Mouse (Mus musculus): ENCODE measurements at regions not wholly inside any gene's neighbourhood (a gene's known extent, or its start where the extent isn't known, plus 50 kb on each side); places are given as distances from the start of the nearest gene placed in this dataset.

DNA sequence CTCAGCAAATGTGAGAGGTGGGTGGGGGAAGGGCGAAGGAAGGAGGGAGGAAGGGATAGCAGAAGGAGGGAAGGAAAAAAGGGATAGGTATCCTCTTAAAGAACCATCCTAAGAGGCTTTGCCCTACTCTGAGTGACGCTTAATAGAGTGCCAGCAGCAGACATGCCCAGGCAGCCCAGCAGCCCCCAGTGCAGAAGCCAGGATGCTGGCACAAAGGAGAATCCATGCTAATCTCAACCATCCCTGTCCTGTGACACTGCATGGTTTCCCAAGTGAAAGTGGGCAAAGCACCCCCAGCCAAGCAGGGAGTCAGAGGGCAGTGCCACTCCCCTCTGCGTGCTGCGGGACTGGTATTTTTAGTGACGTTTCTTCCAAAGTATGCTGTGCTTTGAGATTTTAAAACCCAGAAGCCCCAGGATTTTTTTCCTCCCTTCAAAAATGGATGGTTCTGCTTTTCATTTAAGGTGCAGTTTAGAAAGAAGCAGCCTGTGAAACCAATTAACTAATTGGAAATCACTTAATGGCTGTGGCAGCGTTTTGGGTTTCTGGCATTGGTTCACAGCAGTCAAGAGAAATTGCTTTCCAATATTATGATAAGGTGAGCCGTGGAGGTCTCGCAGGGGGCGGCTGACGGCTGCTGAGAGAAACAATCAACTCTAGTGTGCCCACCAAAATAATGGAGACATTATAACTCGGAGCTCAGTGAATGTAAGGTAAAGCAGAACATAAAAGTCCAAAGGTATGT is 141.2 kb upstream of the Noct start:
- Histone ChIP-seq H3K4me3 (no peak overlapping the region), H3K4me1 (peaks cover 11% of the 10 kb centered on the region; the same call in 1 of the 2 replicates), H3K4me2 (no peak overlapping the region), H3K9ac (no peak overlapping the region), H3K27ac (no peak overlapping the region), H3K36me3 (no peaks in the 10 kb centered on the region), H3K27me3 (no peaks in the 10 kb centered on the region), H3K9me3 (no peaks in the 10 kb centered on the region)
- WGBS, result 78% methylated on average over 11 of the region's 11 CpGs
- no peak for ATAC-seq (ENCODE audit: borderline replicate concordance, extremely low read depth, low FRiP score, low TSS enrichment)

DNA sequence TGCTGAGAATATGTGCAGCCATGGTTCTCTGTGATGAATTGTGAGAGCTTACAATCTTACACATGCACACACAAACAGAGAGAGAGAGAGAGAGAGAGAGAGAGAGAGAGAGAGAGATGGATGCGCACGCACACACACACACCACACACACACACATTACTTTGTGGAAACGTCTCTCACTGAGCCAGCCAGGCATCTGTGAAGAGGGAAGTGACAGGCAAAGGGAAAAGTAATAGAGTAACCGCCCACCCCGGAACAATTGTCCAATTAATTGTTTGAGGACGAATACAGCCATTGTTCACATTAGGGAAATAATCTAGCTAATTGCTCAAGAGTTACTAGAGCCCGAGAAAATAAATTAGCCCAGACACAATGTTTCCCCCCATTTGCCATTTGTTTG is 140.7 kb upstream of the Noct start:
- WGBS, result 67% methylated on average over 7 of the region's 7 CpGs

DNA sequence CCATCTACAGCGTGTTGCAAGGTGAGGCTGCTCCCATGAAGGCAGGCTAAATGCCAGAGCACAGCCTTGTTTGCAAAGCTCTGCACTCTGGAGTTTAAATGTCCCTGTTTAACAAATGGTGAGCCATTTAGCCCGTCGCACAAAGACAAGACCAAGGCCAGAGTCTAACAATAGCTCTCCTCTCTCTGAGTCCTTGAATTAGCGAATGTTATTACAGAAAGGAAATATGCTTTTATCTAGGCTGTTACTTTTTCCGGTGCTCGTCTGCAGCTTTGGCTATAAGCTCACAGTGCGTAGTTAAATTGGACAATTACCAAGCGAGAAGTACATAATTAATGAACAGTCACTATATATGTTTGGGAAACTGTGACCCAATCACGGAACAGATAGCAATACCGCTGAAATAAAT is 137.8 kb upstream of the Noct start:
- no peaks in the 10 kb centered on the region for H3K36me3 ChIP-seq
- ATAC-seq (ENCODE audit: borderline replicate concordance, extremely low read depth, low FRiP score, low TSS enrichment), result no peak
- no peak overlapping the region for H3K4me2 ChIP-seq
- H3K9ac ChIP-seq, result no peak overlapping the region
- no peak overlapping the region for H3K4me3 ChIP-seq
- H3K4me1 ChIP-seq, result peaks cover 3% of the 10 kb centered on the region; the same call in 1 of the 2 replicates
- H3K27ac ChIP-seq, result peak overlapping the region; percentile 21
- 28% methylated on average over 10 of the region's 10 CpGs for WGBS
- H3K27me3 ChIP-seq, result no peaks in the 10 kb centered on the region
- no peaks in the 10 kb centered on the region for H3K9me3 ChIP-seq

More for the DNA sequence above, 140.7 kb upstream of the Noct start:
- Histone ChIP-seq H3K4me3 (no peak overlapping the region), H3K27ac (no peak overlapping the region), H3K9ac (no peak overlapping the region), H3K27me3 (no peaks in the 10 kb centered on the region), H3K9me3 (no peaks in the 10 kb centered on the region), H3K36me3 (no peaks in the 10 kb centered on the region), H3K4me1 (peaks cover 11% of the 10 kb centered on the region; the same call in 1 of the 2 replicates), H3K4me2 (no peak overlapping the region)
- no peak for ATAC-seq (ENCODE audit: borderline replicate concordance, extremely low read depth, low FRiP score, low TSS enrichment)

DNA sequence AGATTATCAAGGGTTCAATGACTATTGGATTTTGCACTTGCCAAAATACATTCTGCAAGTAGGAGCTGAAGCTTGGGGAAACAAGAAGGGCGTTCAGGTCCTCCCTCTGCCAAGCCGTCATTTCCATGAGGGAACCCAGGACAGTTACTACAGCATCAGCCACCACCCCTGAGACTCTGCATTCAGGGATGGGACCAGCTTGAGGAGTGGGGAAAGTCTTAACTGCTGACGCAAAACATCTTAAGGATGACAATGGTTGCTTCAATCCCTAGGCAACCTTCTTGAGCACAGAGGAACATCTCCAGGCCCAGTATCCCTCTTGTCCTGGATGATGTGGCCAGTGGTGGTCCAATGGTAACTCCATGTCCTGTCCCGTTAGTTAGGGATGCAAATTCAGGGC is 137.2 kb upstream of the Noct start:
- Histone ChIP-seq H3K4me1 (peaks cover 3% of the 10 kb centered on the region; the same call in 1 of the 2 replicates), H3K4me3 (no peak overlapping the region), H3K36me3 (no peaks in the 10 kb centered on the region), H3K27ac (no peak overlapping the region), H3K27me3 (no peaks in the 10 kb centered on the region), H3K4me2 (no peak overlapping the region), H3K9ac (no peak overlapping the region), H3K9me3 (no peaks in the 10 kb centered on the region)
- ATAC-seq (ENCODE audit: borderline replicate concordance, extremely low read depth, low FRiP score, low TSS enrichment), result no peak
- 83% methylated on average over 4 of the region's 4 CpGs for WGBS

DNA sequence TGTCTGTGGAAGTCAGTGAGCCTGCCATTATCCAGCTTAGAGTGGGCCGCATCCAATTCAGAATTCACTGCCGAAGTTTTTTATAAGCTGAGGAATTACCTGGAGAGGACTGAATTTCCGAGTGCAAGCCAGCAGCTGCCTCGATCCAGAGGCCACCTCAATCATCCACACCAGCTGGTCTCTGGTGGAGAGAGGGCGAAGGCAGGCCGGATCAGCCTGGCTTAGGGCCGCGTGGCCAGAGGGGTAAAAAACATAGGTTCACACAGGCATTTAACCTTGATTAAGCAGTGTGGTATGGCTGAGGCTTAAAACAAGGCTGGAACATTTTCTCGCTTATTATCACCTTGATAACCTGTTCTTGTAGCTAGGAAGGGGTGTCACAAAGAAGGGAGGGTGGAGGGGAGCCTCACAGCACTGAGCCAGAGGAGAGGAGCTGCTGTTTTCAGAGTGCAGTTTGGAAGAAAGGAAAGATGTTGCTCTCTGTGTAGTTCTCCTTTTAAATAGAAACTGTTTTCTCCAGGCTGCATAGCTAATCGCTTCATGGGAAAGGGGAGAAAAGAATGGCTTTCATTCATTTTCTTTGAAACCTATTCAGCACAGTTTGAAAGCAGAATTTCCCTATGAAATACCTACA is 135.1 kb upstream of the Noct start:
- Histone ChIP-seq H3K9ac (no peak overlapping the region), H3K4me3 (no peak overlapping the region), H3K36me3 (no peaks in the 10 kb centered on the region), H3K9me3 (no peaks in the 10 kb centered on the region), H3K4me1 (peaks cover 11% of the 10 kb centered on the region), H3K27me3 (no peaks in the 10 kb centered on the region), H3K27ac (no peak overlapping the region), H3K4me2 (no peak overlapping the region)
- ATAC-seq (ENCODE audit: borderline replicate concordance, extremely low read depth, low FRiP score, low TSS enrichment), result no peak
- 82% methylated on average over 10 of the region's 10 CpGs for WGBS

GRCm38 (mm10) chr3:51091478-51091877 is 132.8 kb upstream of the Noct start:
- H3K4me3 ChIP-seq, result no peak overlapping the region
- no peaks in the 10 kb centered on the region for H3K36me3 ChIP-seq
- no peaks in the 10 kb centered on the region for H3K27me3 ChIP-seq
- no peaks in the 10 kb centered on the region for H3K9me3 ChIP-seq
- 46% methylated on average over 4 of the region's 4 CpGs for WGBS
- no peak overlapping the region for H3K9ac ChIP-seq
- no peak for ATAC-seq (ENCODE audit: borderline replicate concordance, extremely low read depth, low FRiP score, low TSS enrichment)
- no peak overlapping the region for H3K27ac ChIP-seq
- peaks cover 14% of the 10 kb centered on the region for H3K4me1 ChIP-seq
- H3K4me2 ChIP-seq, result no peak overlapping the region

GRCm38 (mm10) chr3:51092079-51093028 is 131.9 kb upstream of the Noct start:
- Histone ChIP-seq H3K36me3 (no peaks in the 10 kb centered on the region), H3K27me3 (no peaks in the 10 kb centered on the region), H3K9ac (no peak overlapping the region), H3K4me1 (peaks cover 16% of the 10 kb centered on the region), H3K4me3 (no peak overlapping the region), H3K9me3 (no peaks in the 10 kb centered on the region), H3K4me2 (no peak overlapping the region), H3K27ac (no peak overlapping the region)
- WGBS, result 38% methylated on average over 12 of the region's 12 CpGs
- peak; percentile 52; the same call in 1 of the 2 replicates for ATAC-seq (ENCODE audit: borderline replicate concordance, extremely low read depth, low FRiP score, low TSS enrichment)

- Histone ChIP-seq H3K9ac (no peak overlapping the region), H3K36me3 (no peaks in the 10 kb centered on the region), H3K27ac (no peak overlapping the region), H3K4me1 (peaks cover 16% of the 10 kb centered on the region), H3K9me3 (no peaks in the 10 kb centered on the region), H3K27me3 (no peaks in the 10 kb centered on the region), H3K4me3 (no peak overlapping the region), H3K4me2 (peak overlapping the region; percentile 19; the same call in 1 of the 2 replicates)
- WGBS, result 24% methylated on average over 14 of the region's 14 CpGs
- no peak for ATAC-seq (ENCODE audit: borderline replicate concordance, extremely low read depth, low FRiP score, low TSS enrichment)
These were observed 128.3 kb upstream of the Noct start for GRCm38 (mm10) chr3:51095847-51096447.

DNA sequence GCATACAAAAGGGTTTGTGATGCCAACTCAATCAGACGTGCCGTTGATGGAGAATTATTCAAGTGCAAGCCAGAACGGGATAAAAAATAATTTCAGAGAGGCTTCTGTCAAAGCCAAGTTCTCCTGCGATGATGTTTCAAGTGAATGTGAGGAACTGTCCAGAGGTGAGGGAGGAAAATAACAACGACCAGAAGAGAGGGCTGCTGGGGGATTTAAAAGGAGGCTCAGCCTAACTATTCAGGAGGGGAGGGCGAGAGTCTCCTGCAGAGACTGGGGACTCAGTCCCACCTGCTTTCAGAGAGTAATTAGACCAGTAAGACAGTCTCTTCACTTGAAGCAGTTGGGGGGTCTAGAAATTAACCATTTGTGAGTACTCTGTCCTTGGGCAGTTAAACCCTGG is 127.7 kb upstream of the Noct start:
- 23% methylated on average over 6 of the region's 6 CpGs for WGBS
- ATAC-seq (ENCODE audit: borderline replicate concordance, extremely low read depth, low FRiP score, low TSS enrichment), result no peak
- H3K4me1 ChIP-seq, result peaks cover 16% of the 10 kb centered on the region
- H3K4me3 ChIP-seq, result no peak overlapping the region
- H3K27ac ChIP-seq, result no peak overlapping the region
- H3K4me2 ChIP-seq, result no peak overlapping the region
- no peaks in the 10 kb centered on the region for H3K27me3 ChIP-seq
- H3K9me3 ChIP-seq, result no peaks in the 10 kb centered on the region
- H3K36me3 ChIP-seq, result no peaks in the 10 kb centered on the region
- H3K9ac ChIP-seq, result no peak overlapping the region

DNA sequence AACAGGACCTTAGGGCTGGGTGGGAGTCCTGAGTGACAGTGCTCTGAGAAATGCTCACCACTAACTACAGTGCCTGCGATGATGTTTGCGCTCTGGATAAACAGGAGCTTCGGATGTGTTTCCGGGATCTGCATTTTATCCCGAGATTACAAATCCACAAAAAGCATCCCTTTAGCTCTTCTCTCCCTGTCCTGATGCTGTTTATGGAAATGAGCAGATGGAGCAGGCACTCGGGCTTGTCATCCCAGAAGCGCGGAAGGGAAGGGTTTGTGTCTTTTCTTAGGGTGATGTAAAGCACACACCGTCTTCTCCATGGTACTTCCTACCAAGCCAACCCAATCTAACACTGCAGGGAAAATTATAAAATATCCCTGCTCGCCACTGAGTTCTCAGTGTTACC is 126.9 kb upstream of the Noct start:
- H3K4me1 ChIP-seq, result peaks cover 14% of the 10 kb centered on the region
- no peaks in the 10 kb centered on the region for H3K36me3 ChIP-seq
- no peaks in the 10 kb centered on the region for H3K9me3 ChIP-seq
- H3K9ac ChIP-seq, result no peak overlapping the region
- no peaks in the 10 kb centered on the region for H3K27me3 ChIP-seq
- no peak overlapping the region for H3K4me2 ChIP-seq
- H3K4me3 ChIP-seq, result no peak overlapping the region
- no peak overlapping the region for H3K27ac ChIP-seq
- no peak for ATAC-seq (ENCODE audit: borderline replicate concordance, extremely low read depth, low FRiP score, low TSS enrichment)
- 78% methylated on average over 10 of the region's 10 CpGs for WGBS

- peak; percentile 86 for ATAC-seq (ENCODE audit: borderline replicate concordance, extremely low read depth, low FRiP score, low TSS enrichment)
These were observed 124.3 kb upstream of the Noct start for GRCm38 (mm10) chr3:51099966-51100365.

More at GRCm38 (mm10) chr3:51099966-51100365, 124.3 kb upstream of the Noct start:
- H3K4me3 ChIP-seq, result no peak overlapping the region
- H3K9ac ChIP-seq, result no peak overlapping the region
- H3K4me2 ChIP-seq, result no peak overlapping the region
- peaks cover 8% of the 10 kb centered on the region for H3K4me1 ChIP-seq
- no peaks in the 10 kb centered on the region for H3K9me3 ChIP-seq
- H3K36me3 ChIP-seq, result no peaks in the 10 kb centered on the region
- H3K27ac ChIP-seq, result no peak overlapping the region
- 42% methylated on average over 7 of the region's 7 CpGs for WGBS
- H3K27me3 ChIP-seq, result no peaks in the 10 kb centered on the region
